Mouse (Mus musculus): ENCODE measurements around the gene Pkd1. TPM values are rescaled to one million over a fixed set of nuclear protein-coding genes. Genes with fewer than 3 reads are reported as not detected.

Gene Pkd1
- polyA plus RNA-seq, 1 experiment: 34.6 TPM

GRCm38 (mm10) chr17:24507806-24508460 is 41.7 kb upstream of the Pkd1 start:
- H3K4me3 ChIP-seq (ENCODE audit: insufficient read depth, low read depth, low read length): no peak overlapping the region
- H3K27me3 ChIP-seq (replicated peaks; ENCODE audit: control insufficient read depth, insufficient read depth, low read length): no peaks in the 10 kb centered on the region
- WGBS: 80% methylated on average over 12 of the region's 12 CpGs
- no peak for TF ChIP-seq CTCF (conservative IDR thresholded peaks at IDR 0.05; ENCODE audit: insufficient read depth, insufficient read length, low read depth, low read length)
- no peak for TF ChIP-seq POLR2A (IDR thresholded peaks at IDR 0.05; ENCODE audit: low read depth, low read length)
- no peaks in the 10 kb centered on the region for H3K4me1 ChIP-seq (ENCODE audit: control insufficient read depth, insufficient read depth, low read length)
- no peak for DNase-seq
- H3K36me3 ChIP-seq (ENCODE audit: control insufficient read depth, insufficient read depth, low read length): no peaks in the 10 kb centered on the region
- H3K27ac ChIP-seq (ENCODE audit: insufficient read depth, low read depth, low read length): no peak overlapping the region

- peak; percentile 75 for DNase-seq
- Histone ChIP-seq H3K4me1 (ENCODE audit: control insufficient read depth, insufficient read depth, low read length) (no peaks in the 10 kb centered on the region), H3K4me3 (ENCODE audit: insufficient read depth, low read depth, low read length) (no peak overlapping the region), H3K27me3 (replicated peaks; ENCODE audit: control insufficient read depth, insufficient read depth, low read length) (no peaks in the 10 kb centered on the region), H3K36me3 (ENCODE audit: control insufficient read depth, insufficient read depth, low read length) (no peaks in the 10 kb centered on the region), H3K27ac (ENCODE audit: insufficient read depth, low read depth, low read length) (no peak overlapping the region)
- TF ChIP-seq POLR2A (IDR thresholded peaks at IDR 0.05; ENCODE audit: low read depth, low read length) (no peak), CTCF (conservative IDR thresholded peaks at IDR 0.05; ENCODE audit: insufficient read depth, insufficient read length, low read depth, low read length) (peak; percentile 71)
- WGBS: 47% methylated on average over 5 of the region's 5 CpGs
Measured at GRCm38 (mm10) chr17:24513609-24514008, 36.0 kb upstream of the Pkd1 start.

- peak overlapping the region; percentile 36; the same call in 1 of the 2 replicates for H3K27ac ChIP-seq (ENCODE audit: insufficient read depth, low read depth, low read length)
- peak overlapping the region; percentile 17; the same call in 1 of the 2 replicates for H3K4me3 ChIP-seq (ENCODE audit: insufficient read depth, low read depth, low read length)
- no peaks in the 10 kb centered on the region for H3K4me1 ChIP-seq (ENCODE audit: control insufficient read depth, insufficient read depth, low read length)
- no peak for TF ChIP-seq POLR2A (IDR thresholded peaks at IDR 0.05; ENCODE audit: low read depth, low read length)
- TF ChIP-seq CTCF (conservative IDR thresholded peaks at IDR 0.05; ENCODE audit: insufficient read depth, insufficient read length, low read depth, low read length): no peak
- DNase-seq: peak; percentile 57
- WGBS: 76% methylated on average over 24 of the region's 24 CpGs
- no peaks in the 10 kb centered on the region for H3K36me3 ChIP-seq (ENCODE audit: control insufficient read depth, insufficient read depth, low read length)
- no peaks in the 10 kb centered on the region for H3K27me3 ChIP-seq (replicated peaks; ENCODE audit: control insufficient read depth, insufficient read depth, low read length)
Measured at GRCm38 (mm10) chr17:24514270-24515257, 35.1 kb upstream of the Pkd1 start.

GRCm38 (mm10) chr17:24520450-24520849 is 29.2 kb upstream of the Pkd1 start:
- Histone ChIP-seq H3K36me3 (ENCODE audit: control insufficient read depth, insufficient read depth, low read length) (no peaks in the 10 kb centered on the region), H3K27me3 (replicated peaks; ENCODE audit: control insufficient read depth, insufficient read depth, low read length) (no peaks in the 10 kb centered on the region), H3K4me3 (ENCODE audit: insufficient read depth, low read depth, low read length) (no peak overlapping the region), H3K27ac (ENCODE audit: insufficient read depth, low read depth, low read length) (no peak overlapping the region), H3K4me1 (ENCODE audit: control insufficient read depth, insufficient read depth, low read length) (no peaks in the 10 kb centered on the region)
- TF ChIP-seq CTCF (conservative IDR thresholded peaks at IDR 0.05; ENCODE audit: insufficient read depth, insufficient read length, low read depth, low read length) (no peak), POLR2A (IDR thresholded peaks at IDR 0.05; ENCODE audit: low read depth, low read length) (no peak)
- WGBS: 80% methylated on average over 4 of the region's 4 CpGs
- DNase-seq: no peak

GRCm38 (mm10) chr17:24524734-24525133 is 24.9 kb upstream of the Pkd1 start:
- H3K27me3 ChIP-seq (replicated peaks; ENCODE audit: control insufficient read depth, insufficient read depth, low read length): no peaks in the 10 kb centered on the region
- no peak for TF ChIP-seq CTCF (conservative IDR thresholded peaks at IDR 0.05; ENCODE audit: insufficient read depth, insufficient read length, low read depth, low read length)
- TF ChIP-seq POLR2A (IDR thresholded peaks at IDR 0.05; ENCODE audit: low read depth, low read length): no peak
- DNase-seq: no peak
- no peak overlapping the region for H3K4me3 ChIP-seq (ENCODE audit: insufficient read depth, low read depth, low read length)
- H3K27ac ChIP-seq (ENCODE audit: insufficient read depth, low read depth, low read length): no peak overlapping the region
- peaks cover 12% of the 10 kb centered on the region for H3K4me1 ChIP-seq (ENCODE audit: control insufficient read depth, insufficient read depth, low read length)
- no peaks in the 10 kb centered on the region for H3K36me3 ChIP-seq (ENCODE audit: control insufficient read depth, insufficient read depth, low read length)
- 59% methylated on average over 2 of the region's 2 CpGs for WGBS

- peaks cover 12% of the 10 kb centered on the region for H3K4me1 ChIP-seq (ENCODE audit: control insufficient read depth, insufficient read depth, low read length)
- H3K27me3 ChIP-seq (replicated peaks; ENCODE audit: control insufficient read depth, insufficient read depth, low read length): no peaks in the 10 kb centered on the region
- no peak for TF ChIP-seq CTCF (conservative IDR thresholded peaks at IDR 0.05; ENCODE audit: insufficient read depth, insufficient read length, low read depth, low read length)
- TF ChIP-seq POLR2A (IDR thresholded peaks at IDR 0.05; ENCODE audit: low read depth, low read length): no peak
- no peak overlapping the region for H3K27ac ChIP-seq (ENCODE audit: insufficient read depth, low read depth, low read length)
- under 1% methylated on average over 18 of the region's 19 CpGs for WGBS
- H3K36me3 ChIP-seq (ENCODE audit: control insufficient read depth, insufficient read depth, low read length): no peaks in the 10 kb centered on the region
- DNase-seq: peak; percentile 15
- peak overlapping the region; percentile 78 for H3K4me3 ChIP-seq (ENCODE audit: insufficient read depth, low read depth, low read length)
Measured at GRCm38 (mm10) chr17:24527315-24527714, 22.3 kb upstream of the Pkd1 start.

Data from kidney, adult 2 months (tissue).